Mouse (Mus musculus) heart, adult 2 months (tissue): ENCODE data around the gene Luc7l.

Source experiments
- CTCF ChIP-seq: fragments of 200-600 bp; IDR thresholded peaks from 2 replicates; pipeline ENCODE4 v1.8.1; 2022; ENCODE audit warnings: antibody characterized with exemption, mild to moderate bottlenecking, moderate library complexity
- EP300 ChIP-seq: fragments of 200-500 bp; IDR thresholded peaks from 2 replicates; pipeline ENCODE4 v1.6.1; 2011; ENCODE audit warnings: low read depth, low read length, control low read depth; ENCODE audit not compliant: insufficient read depth
- POLR2A ChIP-seq: fragments of 200-500 bp; IDR thresholded peaks from 2 replicates; pipeline ENCODE4 v1.6.1; 2011; ENCODE audit warnings: mild to moderate bottlenecking, low read depth, low read length, control low read depth; ENCODE audit not compliant: insufficient read depth

- no peak for TF ChIP-seq CTCF
- no peak for TF ChIP-seq POLR2A
- TF ChIP-seq EP300: no peak
Measured at GRCm38 (mm10) chr17:26212241-26212640, 40.5 kb upstream of the Luc7l start.
